Mouse (Mus musculus): Measurements from ENCODE around the gene Fam25c.

DNA sequence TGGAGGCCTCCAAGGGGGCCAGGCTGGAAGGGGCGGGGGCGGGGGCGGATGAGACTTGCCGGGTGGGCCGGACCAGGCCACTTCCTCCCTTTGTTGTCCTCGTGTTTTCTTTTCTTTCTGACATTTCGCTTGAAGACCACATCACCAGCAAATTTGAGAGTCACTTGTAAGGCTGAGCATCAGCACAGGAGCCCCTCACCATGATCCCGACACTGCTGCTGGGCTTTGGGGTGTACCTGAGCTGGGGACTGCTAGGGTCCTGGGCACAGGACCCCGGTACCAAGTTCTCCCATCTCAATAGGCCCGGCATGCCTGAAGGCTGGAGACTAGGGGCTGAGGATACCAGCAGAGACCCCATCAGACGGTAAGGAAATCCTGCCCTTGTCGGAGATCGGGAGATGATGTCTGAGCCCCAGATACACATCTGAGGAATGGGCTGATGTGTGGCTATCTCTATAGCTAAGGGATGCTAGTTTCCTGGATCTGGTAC, 20.2 kb upstream of the Fam25c start, which contains the start of gene Mmrn2:
- no peak for TF ChIP-seq CTCF (IDR thresholded peaks at IDR 0.05; ENCODE audit: low read depth)
- no peak for TF ChIP-seq EP300 (IDR thresholded peaks at IDR 0.05; ENCODE audit: low read depth)

All from liver, embryonic 14.5 days (tissue).